Mouse (Mus musculus): ENCODE data around the gene Twnk.

DNA sequence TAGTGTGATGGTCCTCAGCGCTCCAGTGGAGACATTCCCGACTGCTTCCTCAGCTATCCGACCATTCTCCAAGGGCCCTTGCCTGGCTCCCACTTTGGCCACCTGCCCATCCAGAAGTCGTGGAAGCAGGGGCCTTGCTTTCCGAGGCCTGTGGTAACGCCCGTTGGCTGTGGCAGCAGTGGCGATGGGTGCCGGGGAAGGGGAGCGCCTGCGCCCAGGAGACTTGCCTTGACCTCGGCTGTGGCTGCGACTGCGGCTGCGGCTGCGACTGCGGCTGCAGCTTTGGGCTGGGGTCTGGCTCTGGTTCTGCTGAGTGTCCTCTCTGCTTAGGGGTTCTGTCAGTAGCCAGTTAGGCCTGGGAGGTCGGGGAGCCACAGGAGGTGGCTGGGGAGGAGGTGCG is 23.3 kb downstream of the Twnk start:
- no peak for TF ChIP-seq GATA1 (IDR thresholded peaks at IDR 0.05; ENCODE audit: borderline replicate concordance, low read length)
- no peak for TF ChIP-seq FLI1 (IDR thresholded peaks at IDR 0.05; ENCODE audit: low read length)
